Mouse (Mus musculus): ENCODE data around the gene Ap1g2.

- TF ChIP-seq CTCF (IDR thresholded peaks at IDR 0.05; ENCODE audit: low read depth), result no peak
- no peak for TF ChIP-seq EP300 (IDR thresholded peaks at IDR 0.05; ENCODE audit: low read depth)
Measured at GRCm38 (mm10) chr14:55152174-55152573, 45.8 kb upstream of the Ap1g2 start.

Data from heart, postnatal 0 days (tissue).